Mouse (Mus musculus): Measurements from ENCODE around the gene Sytl3.

DNA sequence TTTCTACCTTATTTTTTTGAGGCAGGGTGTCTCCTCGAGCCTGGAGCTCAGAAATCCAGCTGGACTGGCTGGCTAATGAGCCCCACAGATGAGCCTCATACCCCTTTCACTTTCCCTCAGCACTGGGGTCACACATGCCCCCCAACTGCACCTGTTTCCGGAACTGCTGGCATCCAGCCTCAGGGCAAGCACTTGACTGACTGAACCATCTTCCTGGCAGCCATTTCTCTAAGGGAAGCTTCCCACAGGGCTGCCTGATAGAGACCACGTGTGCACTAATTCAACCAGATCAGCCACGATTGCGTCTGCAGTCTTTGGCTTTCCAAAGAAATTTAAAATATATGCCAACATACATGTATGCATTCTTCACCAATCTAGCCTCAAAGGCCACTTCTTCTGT, 86.6 kb downstream of the Sytl3 start:
- TF ChIP-seq POLR2A (IDR thresholded peaks at IDR 0.05; ENCODE audit: low read depth, low read length) (no peak), CTCF (conservative IDR thresholded peaks at IDR 0.05; ENCODE audit: insufficient read depth, insufficient read length, low read depth, low read length) (no peak)

Data from kidney, adult 2 months (tissue).